Mouse (Mus musculus) erythroblast, embryonic 14.5 days (primary cell): Measurements from ENCODE around the gene Mgat5b.

Experiments
- GATA1 ChIP-seq: IDR thresholded peaks from 2 replicates; pipeline ENCODE4 v1.6.1; 2012; ENCODE audit warnings: low read length, inconsistent platforms, mixed read lengths
- TAL1 ChIP-seq: IDR thresholded peaks from 3 replicates; pipeline ENCODE4 v1.6.1; 2012; ENCODE audit warnings: low read length, inconsistent platforms, mixed read lengths

GRCm38 (mm10) chr11:116969498-116969897 lies 50.8 kb downstream of the Mgat5b start:
- TF ChIP-seq GATA1: no peak
- TF ChIP-seq TAL1: no peak
